Mouse (Mus musculus) megakaryocyte, adult 5-6 weeks (primary cell): ENCODE measurements around the gene Ptprd. TPM values are rescaled to one million over a fixed set of nuclear protein-coding genes. Genes with fewer than 3 reads are reported as not detected.

Experiments used
- ATAC-seq: 2 replicates; pipeline ENCODE4 v1.8.0; 2016; ENCODE audit warnings: mild to moderate bottlenecking, inconsistent platforms; ENCODE audit not compliant: poor library complexity, severe bottlenecking
- total RNA-seq, 2 experiments: library from RNA; stranded (forward) in 1 of 2; stranded (reverse) in 1 of 2; fragments of 153-499, 151-499 nt in 1 of 2; fragments of 221-1000, 200-1000 nt in 1 of 2; gene quantifications; 2 replicates each; pipeline versions ENCODE4 v1.2.3 to v1.2.4; 2015 to 2017

Gene Ptprd
- total RNA-seq, 2 experiments from 2014 or later: 0.04 to 0.29 TPM

DNA sequence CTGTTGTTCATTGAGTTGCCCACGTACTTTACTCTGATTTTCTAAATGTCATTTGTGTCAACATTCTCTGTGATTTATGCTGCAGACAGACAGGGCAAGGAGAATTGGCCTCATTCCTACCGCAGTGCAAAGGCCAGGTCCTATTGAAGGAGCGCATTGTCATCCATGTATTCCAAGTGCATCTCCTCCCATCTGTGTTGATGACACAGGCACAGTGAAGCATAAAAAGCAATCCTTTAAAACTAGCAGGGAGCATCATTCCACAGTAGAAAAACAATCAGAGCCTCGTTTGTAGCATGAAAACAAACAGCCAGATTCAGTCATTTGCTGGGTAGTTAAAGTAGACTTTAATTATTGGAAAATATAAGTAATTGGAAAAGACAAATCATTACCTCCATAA lies 960.6 kb downstream of the Ptprd start:
- no peak for ATAC-seq

DNA sequence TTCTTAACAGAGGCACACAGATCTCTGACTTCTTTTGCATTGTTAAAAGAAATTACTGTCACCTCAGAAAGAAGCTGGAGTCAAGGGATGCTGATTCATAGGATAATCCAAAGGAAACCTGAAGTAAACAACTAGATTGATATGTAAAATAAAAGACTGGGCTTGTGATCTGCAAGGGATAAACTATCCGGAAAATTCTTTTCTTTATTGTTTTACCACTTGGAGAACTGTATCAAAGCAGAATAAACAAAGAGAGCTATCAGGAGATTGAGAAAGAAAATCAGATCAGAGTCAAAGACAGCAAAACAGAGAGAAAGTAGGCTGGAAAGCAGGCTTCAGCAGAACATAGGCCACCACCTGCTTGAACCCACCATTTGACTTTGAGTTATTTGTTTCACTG lies 962.0 kb downstream of the Ptprd start:
- ATAC-seq: no peak

DNA sequence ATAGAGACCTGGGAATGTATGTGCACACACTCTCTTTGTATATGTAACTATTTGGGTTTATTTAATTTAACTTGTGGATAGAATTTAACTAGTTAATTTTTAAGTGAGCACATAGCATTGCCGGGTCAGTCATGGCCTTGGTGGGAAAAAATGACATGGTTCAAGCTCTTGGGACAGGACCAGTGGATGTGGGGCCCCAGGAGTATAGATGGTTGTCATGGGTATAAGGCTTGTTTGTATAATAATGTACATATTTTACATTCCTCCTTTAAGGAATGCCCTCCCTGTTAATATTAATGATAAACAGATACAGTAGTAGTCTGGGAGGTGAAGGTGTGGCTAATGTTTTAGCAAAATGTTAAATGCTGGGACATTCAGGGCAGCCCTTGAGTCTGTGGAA lies 962.8 kb downstream of the Ptprd start:
- no peak for ATAC-seq

DNA sequence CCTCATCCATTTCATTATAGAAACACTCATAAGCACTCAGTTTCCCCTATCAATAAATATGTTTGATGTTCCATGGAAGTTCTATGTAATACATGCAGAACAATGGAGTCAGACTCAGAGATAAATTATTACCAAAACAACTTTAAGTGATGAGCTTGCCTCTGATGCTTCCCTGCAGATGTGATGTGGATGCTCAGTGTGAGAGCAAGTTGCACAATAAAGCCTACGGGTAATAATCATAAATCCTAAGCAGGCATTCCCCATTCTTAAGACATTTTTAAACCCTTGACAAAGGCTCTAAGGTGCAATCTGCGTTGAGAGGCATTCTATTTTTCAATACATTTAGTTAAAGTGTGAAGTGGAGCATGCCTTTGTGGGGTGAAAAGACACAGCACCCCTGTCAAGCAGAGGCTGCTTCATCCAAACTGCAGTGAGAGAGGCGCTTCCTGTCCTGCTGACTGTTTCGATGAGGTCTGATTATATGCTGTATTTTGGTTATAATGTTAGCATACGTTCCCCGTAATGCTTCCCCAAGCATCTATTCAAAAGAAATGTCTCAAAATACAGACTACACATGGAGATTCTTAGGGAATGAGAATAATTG lies 969.8 kb downstream of the Ptprd start:
- no peak for ATAC-seq

DNA sequence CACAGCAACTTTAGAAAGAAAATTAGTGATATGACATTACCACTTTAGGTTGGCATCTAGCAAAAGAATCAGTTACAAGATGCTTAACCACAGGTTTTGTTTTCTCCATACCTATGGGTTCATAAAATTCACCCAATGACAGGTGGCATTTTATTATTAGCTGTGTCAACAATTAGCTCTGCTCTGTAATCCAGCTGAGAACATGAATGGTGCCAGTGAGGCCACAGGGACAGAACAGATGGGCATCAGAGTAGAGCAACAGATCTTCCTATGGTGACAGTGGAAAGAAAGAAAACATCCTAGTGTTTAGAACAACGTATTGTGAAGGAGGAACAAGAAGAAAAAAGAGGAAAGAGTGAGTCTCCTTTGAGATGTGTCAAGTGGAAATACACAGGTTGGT lies 973.6 kb downstream of the Ptprd start:
- no peak for ATAC-seq

- ATAC-seq: no peak
Observed at GRCm38 (mm10) chr4:77233243-77233642, 978.5 kb downstream of the Ptprd start.

GRCm38 (mm10) chr4:77168866-77169265 lies 1042.9 kb downstream of the Ptprd start:
- no peak for ATAC-seq

- no peak for ATAC-seq
Observed at GRCm38 (mm10) chr4:77157601-77158000, 1054.2 kb downstream of the Ptprd start.

- ATAC-seq: no peak
Observed at GRCm38 (mm10) chr4:77155561-77155960, 1056.2 kb downstream of the Ptprd start.

DNA sequence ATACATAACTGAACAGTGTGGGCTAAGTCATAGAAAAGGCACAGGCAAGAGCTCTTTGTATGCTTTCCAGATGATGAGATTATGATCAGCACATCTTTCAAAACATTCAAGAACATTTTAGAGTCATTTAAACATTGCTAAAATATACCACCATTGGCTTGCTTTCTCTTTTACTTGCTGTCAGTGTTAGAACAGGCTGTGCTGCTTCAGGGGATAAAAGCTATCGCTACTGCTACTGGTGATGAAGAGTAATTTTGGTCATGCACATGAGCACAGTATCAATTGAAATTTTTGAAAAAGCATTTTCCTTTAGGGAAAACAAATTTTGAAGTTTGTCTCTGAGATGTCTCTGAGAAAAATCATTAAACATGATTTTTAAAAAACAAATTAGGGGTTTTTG lies 1056.7 kb downstream of the Ptprd start:
- ATAC-seq: no peak

GRCm38 (mm10) chr4:77124852-77125251 lies 1086.9 kb downstream of the Ptprd start:
- no peak for ATAC-seq

DNA sequence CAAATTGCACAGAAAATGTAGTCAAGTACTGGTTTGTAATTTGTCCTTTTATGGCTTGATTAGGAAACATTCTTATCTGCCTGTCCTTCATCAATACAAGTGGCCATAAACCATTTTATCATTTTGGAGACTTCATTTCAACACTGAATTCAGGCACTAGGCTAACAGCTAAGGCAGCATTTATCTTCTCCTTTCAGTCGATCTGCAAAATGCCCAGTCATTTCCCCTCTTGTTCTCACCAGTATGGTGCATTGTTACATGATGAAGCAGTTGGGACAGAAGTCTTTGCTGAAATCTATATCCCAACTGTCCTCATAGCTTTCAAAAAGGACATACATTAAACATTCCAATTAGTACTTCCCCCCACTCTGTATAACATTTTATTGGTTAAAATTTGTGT lies 1100.9 kb downstream of the Ptprd start:
- ATAC-seq: no peak

GRCm38 (mm10) chr4:77107291-77107690 lies 1104.5 kb downstream of the Ptprd start:
- ATAC-seq: no peak

DNA sequence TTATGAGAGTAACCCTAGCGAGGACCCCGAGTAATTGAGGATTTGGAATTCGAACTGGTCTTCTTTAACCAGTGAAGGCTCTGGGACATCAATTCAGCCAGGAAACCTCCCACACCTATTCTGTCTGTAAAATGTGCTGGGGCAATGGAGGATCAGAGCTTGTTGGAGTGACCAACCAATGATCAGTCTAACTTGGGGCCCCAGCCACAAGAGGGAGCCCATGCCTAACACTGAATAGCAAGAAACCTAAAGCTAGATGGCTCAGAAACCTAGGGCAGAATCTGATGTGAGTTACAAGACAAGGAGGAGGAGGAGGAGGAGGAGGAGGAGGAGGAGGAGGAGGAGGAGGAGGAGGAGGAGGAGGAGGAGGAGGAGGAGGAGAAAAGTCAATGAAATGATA lies 1128.6 kb downstream of the Ptprd start:
- no peak for ATAC-seq

- ATAC-seq: no peak
Observed at GRCm38 (mm10) chr4:77077607-77078006, 1134.2 kb downstream of the Ptprd start.

DNA sequence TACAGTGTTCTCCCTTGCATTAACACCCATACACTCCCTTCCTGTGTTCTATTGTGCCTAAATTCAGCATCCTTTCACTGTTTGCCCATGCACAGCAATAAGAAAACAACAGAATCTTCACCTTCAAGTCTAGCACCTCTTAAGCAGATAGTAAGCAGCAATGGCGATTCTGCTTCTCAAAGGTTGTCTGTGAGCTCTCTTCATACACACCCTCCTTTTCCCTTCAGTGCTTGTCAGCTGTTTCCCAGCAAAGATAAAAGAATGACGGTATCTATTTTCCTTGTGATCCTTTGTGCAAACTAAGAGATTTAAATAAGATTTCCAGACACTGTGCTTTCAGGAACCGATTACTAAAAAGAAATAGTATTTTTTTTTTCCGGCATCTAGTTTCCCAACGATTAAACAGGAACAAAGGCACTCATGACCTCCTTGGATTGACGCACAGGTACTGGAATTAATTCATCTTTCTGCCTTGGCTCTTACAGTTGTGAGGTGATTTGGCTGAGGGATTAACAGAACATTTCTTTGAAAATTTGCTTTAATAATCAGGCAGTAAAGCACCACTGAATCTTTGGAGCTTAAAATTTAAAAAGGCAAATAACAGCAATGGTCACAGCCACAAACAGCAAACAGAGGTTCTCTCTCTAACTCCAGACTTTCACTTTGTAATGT lies 1161.1 kb downstream of the Ptprd start:
- ATAC-seq: no peak

- no peak for ATAC-seq
Observed at GRCm38 (mm10) chr4:77004483-77004882, 1207.3 kb downstream of the Ptprd start.

DNA sequence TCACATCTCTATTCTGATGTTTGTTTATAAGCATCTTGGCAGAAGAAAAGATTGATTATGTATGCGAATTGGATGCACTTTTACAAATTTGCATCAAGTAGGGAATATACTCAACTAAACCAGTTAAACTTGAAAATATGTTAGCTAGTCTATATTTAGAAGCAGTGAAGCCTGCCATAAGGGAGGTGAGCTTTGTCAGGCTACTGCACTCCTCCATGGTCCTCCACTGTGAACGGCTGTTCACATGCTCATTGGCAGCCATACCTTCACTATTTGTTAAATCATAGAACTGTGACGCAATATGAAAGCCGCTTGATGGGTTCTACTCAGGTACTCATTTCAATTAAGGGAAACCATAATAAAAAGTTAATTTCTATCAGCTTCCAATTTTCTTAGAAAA lies 1215.6 kb downstream of the Ptprd start:
- ATAC-seq: no peak

GRCm38 (mm10) chr4:76989961-76990360 lies 1221.8 kb downstream of the Ptprd start:
- ATAC-seq: no peak

DNA sequence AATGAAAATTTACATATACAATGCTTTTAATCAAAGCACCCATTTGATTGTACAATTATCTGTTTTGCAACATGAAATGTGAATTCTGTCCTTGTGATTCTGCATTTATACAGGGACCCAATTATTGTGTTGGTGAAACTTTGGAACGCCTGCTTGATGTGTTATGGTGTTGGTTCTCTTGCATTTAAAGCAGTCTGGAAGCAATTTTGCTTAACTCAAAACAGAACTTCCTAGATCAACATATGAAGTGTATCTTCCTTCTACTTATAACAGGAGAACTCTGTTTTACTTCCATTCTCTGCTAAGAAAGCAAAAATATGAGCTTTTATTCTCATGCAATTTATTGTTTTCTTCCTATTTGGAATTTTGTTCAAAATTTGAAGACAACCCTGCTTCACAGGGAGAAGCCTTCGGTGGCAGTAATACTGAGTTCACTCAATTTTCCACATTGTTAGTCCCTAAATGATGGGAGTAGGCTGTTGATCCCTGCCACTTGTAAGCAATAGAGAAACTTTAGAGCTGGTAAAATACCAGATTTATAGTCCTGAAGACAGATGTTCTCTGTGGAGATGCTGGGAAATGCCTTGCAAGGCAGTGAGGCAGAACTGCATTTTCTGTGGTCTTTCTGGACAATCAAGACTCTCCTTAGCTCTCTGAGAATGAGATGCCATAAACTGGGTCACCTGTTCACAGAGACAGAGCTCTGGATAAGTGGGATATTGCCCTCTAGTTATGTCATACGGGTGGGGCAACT lies 1234.5 kb downstream of the Ptprd start:
- ATAC-seq: no peak

DNA sequence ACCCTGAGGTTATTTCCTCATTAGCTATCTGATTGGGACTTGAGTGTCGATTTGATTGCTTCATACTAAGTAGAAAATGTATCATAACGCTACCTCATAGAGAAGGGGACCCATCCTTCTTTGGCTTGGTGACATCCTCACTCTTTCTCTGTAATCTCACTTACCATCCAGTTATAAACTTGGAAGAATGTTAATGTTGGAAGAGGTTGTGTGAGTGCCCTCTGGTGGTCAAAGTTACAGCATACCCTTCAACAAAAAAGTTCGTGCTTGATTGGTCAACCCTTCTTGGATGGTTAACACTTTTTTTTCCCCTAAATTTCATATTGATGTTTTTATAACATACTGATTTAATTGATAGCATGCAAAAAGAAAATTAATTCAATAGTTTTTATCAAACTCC lies 1263.5 kb downstream of the Ptprd start:
- ATAC-seq: no peak
